Mouse (Mus musculus) kidney, postnatal 0 days (tissue): ENCODE results near the gene Gm5128. TPM values are rescaled to one million over a fixed set of nuclear protein-coding genes. Genes with fewer than 3 reads are reported as not detected.
"Not testable (repeated sequence)": the region's sequence is repeated elsewhere in the genome, so short reads cannot be mapped to it uniquely, and the experiment has no call there.

Experiments
- ATAC-seq: fragments of 200-750 bp; cut with Nextera tagmentation; replicated peaks from 2 replicates; pipeline ENCODE4 v1.8.0; 2017; ENCODE audit warnings: low read depth, moderate number of reproducible peaks, moderate TSS enrichment, moderate library complexity; ENCODE audit not compliant: low FRiP score
- DNase-seq: peaks from one replicate; pipeline ENCODE4 v3.0.0-alpha.2; 2016; ENCODE audit warnings: low spot score
- H3K27ac ChIP-seq: fragments of 300-500 bp; sonication (generic); 2 replicates; pipeline ENCODE4 v1.5.1; 2014; ENCODE audit warnings: mild to moderate bottlenecking
- H3K27me3 ChIP-seq: fragments of 300-500 bp; sonication (generic); 2 replicates; pipeline ENCODE4 v1.6.1; 2014; ENCODE audit warnings: low read length, mixed read lengths; ENCODE audit not compliant: insufficient read depth
- H3K36me3 ChIP-seq: fragments of 300-500 bp; sonication (generic); 2 replicates; pipeline ENCODE4 v1.6.1; 2014; ENCODE audit warnings: low read length, mixed read lengths; ENCODE audit not compliant: insufficient read depth
- H3K4me1 ChIP-seq: fragments of 300-500 bp; sonication (generic); replicated peaks from 2 replicates; pipeline ENCODE4 v1.6.1; 2014; ENCODE audit warnings: antibody characterized with exemption, low read length, mixed read lengths; ENCODE audit not compliant: insufficient read depth
- H3K4me2 ChIP-seq: fragments of 300-500 bp; sonication (generic); 2 replicates; pipeline ENCODE4 v1.6.1; 2014; ENCODE audit warnings: mild to moderate bottlenecking, low read length, moderate library complexity, mixed read lengths
- H3K4me3 ChIP-seq: fragments of 300-500 bp; sonication (generic); replicated peaks from 2 replicates; pipeline ENCODE4 v1.5.1; 2014; ENCODE audit warnings: low read depth, low read length
- H3K9ac ChIP-seq: fragments of 300-500 bp; sonication (generic); 2 replicates; pipeline ENCODE4 v1.6.1; 2014; ENCODE audit warnings: low read depth, low read length
- H3K9me3 ChIP-seq: fragments of 300-500 bp; sonication (generic); replicated peaks from 2 replicates; pipeline ENCODE4 v1.6.1; 2016; ENCODE audit warnings: low read length, inconsistent platforms, mixed read lengths
- WGBS: fragments of 180-500 bp; shearing (Covaris S2); extraction: QIAGEN DNeasy Blood & Tissue Kit; methylation state at CpG from one replicate; pipeline ENCODE4 v1.1.7; 2014; 5-methylcytosine and 5-hydroxymethylcytosine counted together
- polyA plus RNA-seq: library from polyadenylated mRNA; unstranded; fragments of >200 nt; fragmentation: Nextera tagmentation; extraction: Ambion mirVana; gene quantifications from 2 replicates; pipeline ENCODE4 v1.2.1, GENCODE M21; 2015

Gm5128 gene
- not detected in 2 replicates for polyA plus RNA-seq

GRCm38 (mm10) chrX:135372984-135373383 lies at the start of gene Gm5128:
Gene Gm5128, plus strand, starts transcription at chrX:135373284.
- not testable (repeated sequence) for H3K4me2 ChIP-seq, H3K9me3 ChIP-seq, H3K36me3 ChIP-seq, DNase-seq, ATAC-seq, H3K9ac ChIP-seq, H3K27me3 ChIP-seq, H3K27ac ChIP-seq, H3K4me1 ChIP-seq, H3K4me3 ChIP-seq
- WGBS: no CpG with 5 or more reads among the region's 15 CpGs

GRCm38 (mm10) chrX:135360685-135361084 lies 12.4 kb upstream of the Gm5128 start:
- H3K27ac ChIP-seq, DNase-seq, H3K27me3 ChIP-seq, H3K9me3 ChIP-seq, H3K4me1 ChIP-seq, H3K36me3 ChIP-seq, ATAC-seq, H3K4me3 ChIP-seq, H3K4me2 ChIP-seq, H3K9ac ChIP-seq: not testable (repeated sequence)
- 40% methylated on average over 2 of the region's 6 CpGs for WGBS

GRCm38 (mm10) chrX:135361943-135362342 lies 11.1 kb upstream of the Gm5128 start:
- H3K4me2 ChIP-seq, DNase-seq, H3K9ac ChIP-seq, H3K4me3 ChIP-seq, H3K27me3 ChIP-seq, H3K9me3 ChIP-seq, H3K27ac ChIP-seq, H3K4me1 ChIP-seq, ATAC-seq, H3K36me3 ChIP-seq: not testable (repeated sequence)
- WGBS: no CpG with 5 or more reads among the region's 4 CpGs

GRCm38 (mm10) chrX:135403578-135403977 lies 30.5 kb downstream of the Gm5128 start:
- H3K27me3 ChIP-seq, H3K9ac ChIP-seq, H3K36me3 ChIP-seq, H3K27ac ChIP-seq, ATAC-seq, H3K4me2 ChIP-seq, H3K4me1 ChIP-seq, H3K4me3 ChIP-seq, H3K9me3 ChIP-seq, DNase-seq: not testable (repeated sequence)
- no CpG with 5 or more reads among the region's 3 CpGs for WGBS

GRCm38 (mm10) chrX:135421203-135421602 lies 48.1 kb downstream of the Gm5128 start:
- not testable (repeated sequence) for H3K27ac ChIP-seq, H3K9me3 ChIP-seq, H3K9ac ChIP-seq, H3K4me3 ChIP-seq, DNase-seq, H3K4me1 ChIP-seq, H3K4me2 ChIP-seq, H3K36me3 ChIP-seq, H3K27me3 ChIP-seq, ATAC-seq
- 42% methylated on average over 4 of the region's 7 CpGs for WGBS

GRCm38 (mm10) chrX:135421824-135422223 lies 48.7 kb downstream of the Gm5128 start:
- H3K27ac ChIP-seq, H3K4me3 ChIP-seq, H3K9me3 ChIP-seq, DNase-seq, ATAC-seq, H3K4me2 ChIP-seq, H3K9ac ChIP-seq, H3K27me3 ChIP-seq, H3K36me3 ChIP-seq, H3K4me1 ChIP-seq: not testable (repeated sequence)

GRCm38 (mm10) chrX:135422473-135422872 lies 49.4 kb downstream of the Gm5128 start:
- not testable (repeated sequence) for H3K4me2 ChIP-seq, H3K36me3 ChIP-seq, H3K27me3 ChIP-seq, H3K9ac ChIP-seq, DNase-seq, H3K4me3 ChIP-seq, ATAC-seq, H3K9me3 ChIP-seq, H3K27ac ChIP-seq, H3K4me1 ChIP-seq
- WGBS: no CpG with 5 or more reads among the region's 4 CpGs

Other genes with a start within 250 kb of the Gm5128 start
- gene Gm15023, start 195.7 kb upstream of the Gm5128 start, polyA plus RNA-seq: not detected in 2 replicates
- gene Tceal6, start 162.6 kb upstream of the Gm5128 start, polyA plus RNA-seq: 0.14 and 0.17 TPM in 2 replicates
- gene Pramel3, start 71.0 kb upstream of the Gm5128 start, polyA plus RNA-seq: not detected in 2 replicates
- gene Gm7903, start 60.6 kb downstream of the Gm5128 start, polyA plus RNA-seq: not detected in 2 replicates
- not detected in 2 replicates for gene AV320801, start 121.3 kb downstream of the Gm5128 start, polyA plus RNA-seq
- gene Nxf7, start 225.5 kb downstream of the Gm5128 start, polyA plus RNA-seq: not detected in 2 replicates